Mouse (Mus musculus) testis, adult 2 months (tissue): Measurements from ENCODE around the gene Wfdc10.

Experiments
- CTCF ChIP-seq: fragments of 200-500 bp; IDR thresholded peaks from 2 replicates; pipeline ENCODE4 v1.5.1; 2012; ENCODE audit warnings: low read depth, mild to moderate bottlenecking, inconsistent platforms, low read length, moderate library complexity; ENCODE audit not compliant: control insufficient read depth, insufficient read depth, insufficient replicate concordance
- POLR2A ChIP-seq: fragments of 200-500 bp; IDR thresholded peaks from 2 replicates; pipeline ENCODE4 v1.6.1; 2012; ENCODE audit warnings: low read depth, mild to moderate bottlenecking, inconsistent platforms, low read length, moderate library complexity; ENCODE audit not compliant: control insufficient read depth

DNA sequence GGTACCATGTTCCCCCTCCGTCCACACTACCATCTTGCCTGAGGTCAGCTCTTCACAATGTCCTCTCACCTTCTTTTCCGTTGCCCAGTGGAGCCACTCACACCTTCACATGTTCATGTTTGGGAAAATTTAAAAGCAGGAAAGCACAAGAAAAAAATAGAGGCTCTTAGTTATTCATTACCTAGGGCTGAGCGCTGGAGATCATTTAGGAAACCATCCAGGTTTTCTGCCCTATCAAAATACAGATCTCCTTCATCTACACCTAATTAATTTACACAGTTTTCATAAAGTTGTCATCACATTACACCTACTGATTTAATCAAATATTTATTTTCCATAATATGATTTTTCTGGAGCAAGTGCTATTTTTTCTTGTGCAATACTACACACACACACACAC is 17.1 kb upstream of the Wfdc10 start, which contains the start of gene Wfdc16:
- TF ChIP-seq CTCF (no peak), POLR2A (no peak)
